Comparison of ENCODE assay signal across 8 mouse cellular contexts in genomic region chr17:4993840-4994503, GRCm38 (mm10). TPM values are rescaled to one million over a fixed set of nuclear protein-coding genes. Genes with fewer than 3 reads are reported as not detected.
DNase-seq lines count a peak whose midpoint lies in the region; ATAC-seq and TF ChIP-seq lines count a peak whose summit lies in the region.

TSS of gene Arid1b (plus strand) at chr17:4994332.

- H3K27me3 ChIP-seq in forebrain, embryonic 10.5 days (ENCODE audit: poor library complexity, severe bottlenecking), result peaks cover 14% of the 10 kb centered on the region
- H3K27me3 ChIP-seq in heart, embryonic 14.5 days (ENCODE audit: control insufficient read depth, insufficient read depth, low read length), result no peaks in the 10 kb centered on the region
- no peaks in the 10 kb centered on the region for H3K27me3 ChIP-seq in liver, embryonic 16.5 days (ENCODE audit: control insufficient read depth, insufficient read depth, low read depth, low read length)
- H3K27me3 ChIP-seq in neural tube, embryonic 12.5 days (replicated peaks), result no peaks in the 10 kb centered on the region
- H3K27me3 ChIP-seq in stomach, postnatal 0 days (ENCODE audit: control insufficient read depth, insufficient read depth, low read length), result no peaks in the 10 kb centered on the region

- H3K4me1 ChIP-seq in brown adipose tissue, adult 24 weeks (ENCODE audit: control insufficient read depth, insufficient read depth, insufficient read length, low read length), result no peaks in the 10 kb centered on the region
- peaks cover 54% of the 10 kb centered on the region for H3K4me1 ChIP-seq in forebrain, embryonic 10.5 days
- H3K4me1 ChIP-seq in heart, embryonic 14.5 days (ENCODE audit: control insufficient read depth in 2 of 2, insufficient read depth in 2 of 2, low read length in 2 of 2), result peaks cover 0 to 17% of the 10 kb centered on the region in 2 experiments; a peak in 2 of 4 replicates
- H3K4me1 ChIP-seq in liver, embryonic 16.5 days (ENCODE audit: control insufficient read depth, low read depth, low read length), result peaks cover 6% of the 10 kb centered on the region
- H3K4me1 ChIP-seq in neural tube, embryonic 12.5 days, result peaks cover 20% of the 10 kb centered on the region
- H3K4me1 ChIP-seq in stomach, postnatal 0 days (replicated peaks; ENCODE audit: control insufficient read depth, insufficient read depth), result no peaks in the 10 kb centered on the region

- H3K27ac ChIP-seq in brown adipose tissue, adult 24 weeks (replicated peaks; ENCODE audit: low read depth, low read length), result peak within 1 kb of the TSS; percentile 100
- H3K27ac ChIP-seq in forebrain, embryonic 10.5 days, result peak within 1 kb of the TSS; percentile 100
- peak within 1 kb of the TSS; percentile 100 for H3K27ac ChIP-seq in heart, embryonic 14.5 days (replicated peaks in 1 of 2; ENCODE audit: control insufficient read depth in 1 of 2, insufficient read depth in 1 of 2, low read depth in 2 of 2, low read length in 2 of 2)
- H3K27ac ChIP-seq in liver, embryonic 16.5 days (ENCODE audit: low read length), result peak within 1 kb of the TSS; percentile 96
- peak within 1 kb of the TSS; percentile 100 for H3K27ac ChIP-seq in neural tube, embryonic 12.5 days
- peak within 1 kb of the TSS; percentile 100 for H3K27ac ChIP-seq in stomach, postnatal 0 days (replicated peaks)

- DNase-seq in CD8-positive naive resting alpha-beta T cell, adult 2 months (ENCODE audit: low read depth in 2 of 2, low spot score in 2 of 2), result peak; percentile 69
- DNase-seq in forebrain, embryonic 10.5 days (ENCODE audit: extremely low spot score, low spot score), result peak; percentile 91
- peak; percentile 93 for DNase-seq in kidney, postnatal 10 days
- peak; percentile 88 for DNase-seq in stomach, postnatal 0 days (ENCODE audit: low spot score)

- WGBS in forebrain, embryonic 10.5 days, result under 1% methylated on average over 53 of the region's 58 CpGs
- under 1% methylated on average over 50 of the region's 58 CpGs for WGBS in heart, embryonic 14.5 days
- 0% methylated on average over 56 of the region's 58 CpGs for WGBS in liver, embryonic 16.5 days (ENCODE audit: insufficient replicate concordance)
- WGBS in neural tube, embryonic 12.5 days, result under 1% methylated on average over 54 of the region's 58 CpGs
- WGBS in stomach, postnatal 0 days, result 0% methylated on average over 37 of the region's 58 CpGs

- no peaks in the 10 kb centered on the region for H3K36me3 ChIP-seq in forebrain, embryonic 10.5 days (replicated peaks)
- H3K36me3 ChIP-seq in heart, embryonic 14.5 days (ENCODE audit: control insufficient read depth, insufficient read depth, low read length), result no peaks in the 10 kb centered on the region
- no peaks in the 10 kb centered on the region for H3K36me3 ChIP-seq in liver, embryonic 16.5 days (ENCODE audit: control insufficient read depth, insufficient read depth)
- no peaks in the 10 kb centered on the region for H3K36me3 ChIP-seq in neural tube, embryonic 12.5 days
- H3K36me3 ChIP-seq in stomach, postnatal 0 days (ENCODE audit: control insufficient read depth, insufficient read depth, low read length), result no peaks in the 10 kb centered on the region

- H3K9me3 ChIP-seq in forebrain, embryonic 10.5 days, result no peaks in the 10 kb centered on the region
- no peaks in the 10 kb centered on the region for H3K9me3 ChIP-seq in heart, embryonic 14.5 days (ENCODE audit: control insufficient read depth, low read length)
- H3K9me3 ChIP-seq in liver, embryonic 16.5 days (replicated peaks; ENCODE audit: control insufficient read depth, low read length), result no peaks in the 10 kb centered on the region
- H3K9me3 ChIP-seq in neural tube, embryonic 12.5 days, result no peaks in the 10 kb centered on the region
- no peaks in the 10 kb centered on the region for H3K9me3 ChIP-seq in stomach, postnatal 0 days (ENCODE audit: control insufficient read depth, low read length)

- ATAC-seq in heart, embryonic 14.5 days (ENCODE audit: insufficient number of reproducible peaks, insufficient read depth, low FRiP score, low read depth), result peak; percentile 75
- ATAC-seq in liver, embryonic 16.5 days (ENCODE audit: low read depth), result peak; percentile 52
- ATAC-seq in neural tube, embryonic 12.5 days (ENCODE audit: low FRiP score, low read depth), result peak; percentile 62
- peak; percentile 74 for ATAC-seq in stomach, postnatal 0 days (ENCODE audit: low FRiP score, low TSS enrichment)

- H3K9ac ChIP-seq in heart, embryonic 14.5 days (ENCODE audit: low read length), result peak within 1 kb of the TSS; percentile 99
- H3K9ac ChIP-seq in liver, embryonic 16.5 days (ENCODE audit: low read depth, low read length), result peak within 1 kb of the TSS; percentile 97
- H3K9ac ChIP-seq in neural tube, embryonic 12.5 days, result peak within 1 kb of the TSS; percentile 100
- H3K9ac ChIP-seq in stomach, postnatal 0 days (ENCODE audit: low read length), result peak within 1 kb of the TSS; percentile 99

- peak within 1 kb of the TSS; percentile 63 for H3K4me2 ChIP-seq in heart, embryonic 14.5 days (ENCODE audit: low read length)
- H3K4me2 ChIP-seq in liver, embryonic 16.5 days (ENCODE audit: low read depth, low read length), result peak within 1 kb of the TSS; percentile 73
- H3K4me2 ChIP-seq in neural tube, embryonic 12.5 days (replicated peaks), result peak within 1 kb of the TSS; percentile 79
- peak within 1 kb of the TSS; percentile 86 for H3K4me2 ChIP-seq in stomach, postnatal 0 days (replicated peaks; ENCODE audit: low read depth)

- TF ChIP-seq EP300 in stomach, postnatal 0 days (optimal IDR thresholded peaks at IDR 0.05), result no peak

- peak within 1 kb of the TSS; percentile 79 for H3K4me3 ChIP-seq in brown adipose tissue, adult 24 weeks (ENCODE audit: insufficient read depth, low read depth, low read length)
- H3K4me3 ChIP-seq in forebrain, embryonic 10.5 days, result peak within 1 kb of the TSS; percentile 96
- peak within 1 kb of the TSS; percentile 91 to 97 for H3K4me3 ChIP-seq in heart, embryonic 14.5 days (ENCODE audit: control insufficient read depth in 1 of 2, insufficient read depth in 1 of 2, low read depth in 1 of 2, low read length in 2 of 2)
- H3K4me3 ChIP-seq in liver, embryonic 16.5 days (ENCODE audit: low read depth, low read length), result peak within 1 kb of the TSS; percentile 92
- peak within 1 kb of the TSS; percentile 90 for H3K4me3 ChIP-seq in neural tube, embryonic 12.5 days
- peak within 1 kb of the TSS; percentile 97 for H3K4me3 ChIP-seq in stomach, postnatal 0 days (ENCODE audit: low read depth, low read length)

- no peak for TF ChIP-seq CTCF in stomach, postnatal 0 days (IDR thresholded peaks at IDR 0.05; ENCODE audit: low read depth)

RNA-seq across cellular contexts. Expression of gene Arid1b, which starts in this region (rescaled TPM):
- polyA plus RNA-seq in brown adipose tissue, adult 24 weeks (2012; ENCODE audit: insufficient read depth, insufficient read length, missing spikeins), result 11.1 and 13.9 TPM in 2 replicates
- 9.1 and 9.6 TPM in 2 replicates for polyA plus RNA-seq in forebrain, embryonic 10.5 days (2016; fragmentation: Nextera tagmentation; extraction: Ambion mirVana)
- 8.7 and 9.1 TPM in 2 replicates for polyA plus RNA-seq in heart, embryonic 14.5 days (2014; fragmentation: Nextera tagmentation; extraction: Ambion mirVana)
- 3.2 TPM in 2 replicates for polyA plus RNA-seq in liver, embryonic 16.5 days (2015; fragmentation: Nextera tagmentation; extraction: Ambion mirVana)
- polyA plus RNA-seq in neural tube, embryonic 12.5 days (2016; fragmentation: Nextera tagmentation; extraction: Ambion mirVana), result 18.6 and 18.7 TPM in 2 replicates
- polyA plus RNA-seq in stomach, postnatal 0 days (2015; fragmentation: Nextera tagmentation; extraction: Ambion mirVana), result 5.6 and 5.9 TPM in 2 replicates

Comparison
In these comparisons a context has a peak if more than half of its experiments do, and no peak if none do; other contexts are left out.
1. Peak in every context shown above with its lines: DNase-seq, ATAC-seq, H3K4me3 ChIP-seq and H3K27ac ChIP-seq.